Comparison of ENCODE assay signal across 8 mouse cellular contexts in genomic region chr10:7682249-7682648, GRCm38 (mm10). TPM values are rescaled to one million over a fixed set of nuclear protein-coding genes. Genes with fewer than 3 reads are reported as not detected.
DNase-seq lines count a peak whose midpoint lies in the region; ATAC-seq and TF ChIP-seq lines count a peak whose summit lies in the region.

No protein-coding gene starts in this region.

- no peak overlapping the region for H3K27ac ChIP-seq in lung, embryonic 16.5 days (ENCODE audit: low read length)
- peak overlapping the region; percentile 99; the same call in 1 of the 2 replicates for H3K27ac ChIP-seq in forebrain, embryonic 10.5 days
- no peak overlapping the region for H3K27ac ChIP-seq in limb, embryonic 12.5 days
- no peak overlapping the region for H3K27ac ChIP-seq in small intestine, adult 2 months (ENCODE audit: insufficient read depth, low read depth, low read length)

- WGBS in lung, embryonic 16.5 days, result 43% methylated on average over 3 of the region's 3 CpGs
- WGBS in forebrain, embryonic 10.5 days, result 75% methylated on average over 3 of the region's 3 CpGs
- 65% methylated on average over 3 of the region's 3 CpGs for WGBS in limb, embryonic 12.5 days
- WGBS in small intestine, adult 2 months, result 24% methylated on average over 3 of the region's 3 CpGs

- TF ChIP-seq CTCF in small intestine, adult 2 months (IDR thresholded peaks at IDR 0.05; ENCODE audit: extremely low read depth, insufficient read length, insufficient replicate concordance, low read depth, low read length), result no peak

- no peak for TF ChIP-seq POLR2A in small intestine, adult 2 months (IDR thresholded peaks at IDR 0.05; ENCODE audit: low read depth, low read length)

- peaks cover 26% of the 10 kb centered on the region for H3K4me1 ChIP-seq in lung, embryonic 16.5 days (replicated peaks; ENCODE audit: control insufficient read depth, insufficient read depth, low read length)
- H3K4me1 ChIP-seq in forebrain, embryonic 10.5 days, result peaks cover 34% of the 10 kb centered on the region
- H3K4me1 ChIP-seq in limb, embryonic 12.5 days (replicated peaks), result peaks cover 25% of the 10 kb centered on the region
- H3K4me1 ChIP-seq in small intestine, adult 2 months (ENCODE audit: control insufficient read depth, insufficient read depth, insufficient read length, low read length), result peaks cover 10% of the 10 kb centered on the region

- no peak for ATAC-seq in lung, embryonic 16.5 days (ENCODE audit: low read depth)
- ATAC-seq in limb, embryonic 12.5 days (ENCODE audit: insufficient number of reproducible peaks, insufficient read depth, low FRiP score, low TSS enrichment, low read depth), result no peak
- no peak for ATAC-seq in granulocyte monocyte progenitor cell, adult 5-6 weeks (replicated peaks; ENCODE audit: poor library complexity, severe bottlenecking)
- no peak for ATAC-seq in activated CD4-positive, CD25-positive, alpha-beta regulatory T cell, adult 4 months

- H3K4me3 ChIP-seq in lung, embryonic 16.5 days (ENCODE audit: low read length), result peak overlapping the region; percentile 94
- H3K4me3 ChIP-seq in forebrain, embryonic 10.5 days, result peak overlapping the region; percentile 99
- peak overlapping the region; percentile 99 for H3K4me3 ChIP-seq in limb, embryonic 12.5 days (replicated peaks)
- H3K4me3 ChIP-seq in small intestine, adult 2 months (ENCODE audit: low read depth, low read length), result peak overlapping the region; percentile 12; the same call in 1 of the 2 replicates

- no peak for DNase-seq in lung, postnatal 25 days (ENCODE audit: low spot score)
- no peak for DNase-seq in forebrain, embryonic 10.5 days (ENCODE audit: extremely low spot score, low spot score)
- DNase-seq in embryo, embryonic 10.5 days (ENCODE audit: low spot score), result no peak

- H3K4me2 ChIP-seq in lung, embryonic 16.5 days (ENCODE audit: low read depth, low read length), result peak overlapping the region; percentile 87
- peak overlapping the region; percentile 77 for H3K4me2 ChIP-seq in limb, embryonic 12.5 days

- H3K9ac ChIP-seq in lung, embryonic 16.5 days (ENCODE audit: low read length), result peak overlapping the region; percentile 55
- H3K9ac ChIP-seq in limb, embryonic 12.5 days (replicated peaks), result no peak overlapping the region

- H3K27me3 ChIP-seq in lung, embryonic 16.5 days (ENCODE audit: control insufficient read depth, insufficient read depth, low read depth, low read length), result no peaks in the 10 kb centered on the region
- H3K27me3 ChIP-seq in forebrain, embryonic 10.5 days (ENCODE audit: poor library complexity, severe bottlenecking), result no peaks in the 10 kb centered on the region
- no peaks in the 10 kb centered on the region for H3K27me3 ChIP-seq in limb, embryonic 12.5 days
- H3K27me3 ChIP-seq in small intestine, adult 2 months (ENCODE audit: control insufficient read depth, insufficient read depth, low read length), result no peaks in the 10 kb centered on the region

- H3K9me3 ChIP-seq in lung, embryonic 16.5 days (ENCODE audit: control insufficient read depth, low read length), result no peaks in the 10 kb centered on the region
- no peaks in the 10 kb centered on the region for H3K9me3 ChIP-seq in forebrain, embryonic 10.5 days
- H3K9me3 ChIP-seq in limb, embryonic 12.5 days, result no peaks in the 10 kb centered on the region

- peaks cover 12% of the 10 kb centered on the region for H3K36me3 ChIP-seq in lung, embryonic 16.5 days (ENCODE audit: control insufficient read depth, insufficient read depth, low read length)
- H3K36me3 ChIP-seq in forebrain, embryonic 10.5 days (replicated peaks), result peaks cover 40% of the 10 kb centered on the region
- H3K36me3 ChIP-seq in limb, embryonic 12.5 days, result peaks cover 31% of the 10 kb centered on the region
- peaks cover 2% of the 10 kb centered on the region; the same call in 1 of the 2 replicates for H3K36me3 ChIP-seq in small intestine, adult 2 months (ENCODE audit: control insufficient read depth, insufficient read depth, low read length)

RNA-seq across cellular contexts. Expression of gene Lats1, which starts 1.2 kb away (rescaled TPM):
- polyA plus RNA-seq in lung, embryonic 16.5 days (2015; fragmentation: Nextera tagmentation; extraction: Ambion mirVana), result 7.9 and 8.0 TPM in 2 replicates
- 7.7 and 8.0 TPM in 2 replicates for polyA plus RNA-seq in forebrain, embryonic 10.5 days (2016; fragmentation: Nextera tagmentation; extraction: Ambion mirVana)
- polyA plus RNA-seq in limb, embryonic 12.5 days (2016; fragmentation: Nextera tagmentation; extraction: Ambion mirVana), result 8.4 and 9.1 TPM in 2 replicates
- 3.9 and 9.0 TPM in 2 replicates for polyA plus RNA-seq in small intestine, adult 2 months (2012; rRNA removed)
- total RNA-seq in granulocyte monocyte progenitor cell, adult 5-6 weeks (2014; fragmentation: Nextera tagmentation), result 23.1 and 29.9 TPM in 2 replicates
- total RNA-seq in granulocyte monocyte progenitor cell, adult 5-6 weeks (2017), result 12.4 and 16.2 TPM in 2 replicates
- 1 to 10 TPM; 6.9 to 7.0 TPM for polyA plus RNA-seq in activated CD4-positive, CD25-positive, alpha-beta regulatory T cell, adult 4 months (2017; shearing (Covaris generic))

RNA-seq across cellular contexts. Expression of gene Pcmt1, which starts 1.3 kb away (rescaled TPM):
- 122 and 126 TPM in 2 replicates for polyA plus RNA-seq in lung, embryonic 16.5 days (2015; fragmentation: Nextera tagmentation; extraction: Ambion mirVana)
- 125 and 134 TPM in 2 replicates for polyA plus RNA-seq in forebrain, embryonic 10.5 days (2016; fragmentation: Nextera tagmentation; extraction: Ambion mirVana)
- 116 and 120 TPM in 2 replicates for polyA plus RNA-seq in limb, embryonic 12.5 days (2016; fragmentation: Nextera tagmentation; extraction: Ambion mirVana)
- polyA plus RNA-seq in small intestine, adult 2 months (2012; rRNA removed), result 8.6 and 14.7 TPM in 2 replicates
- 46.8 and 64.6 TPM in 2 replicates for total RNA-seq in granulocyte monocyte progenitor cell, adult 5-6 weeks (2014; fragmentation: Nextera tagmentation)
- total RNA-seq in granulocyte monocyte progenitor cell, adult 5-6 weeks (2017), result 68.1 and 81.7 TPM in 2 replicates
- 100 to 1,000 TPM; 109 to 123 TPM for polyA plus RNA-seq in activated CD4-positive, CD25-positive, alpha-beta regulatory T cell, adult 4 months (2017; shearing (Covaris generic))

RNA-seq across cellular contexts. Expression of gene Nup43, which starts 14.9 kb away (rescaled TPM):
- 46.4 and 47.4 TPM in 2 replicates for polyA plus RNA-seq in lung, embryonic 16.5 days (2015; fragmentation: Nextera tagmentation; extraction: Ambion mirVana)
- 93.1 and 93.6 TPM in 2 replicates for polyA plus RNA-seq in forebrain, embryonic 10.5 days (2016; fragmentation: Nextera tagmentation; extraction: Ambion mirVana)
- 68.9 and 71.8 TPM in 2 replicates for polyA plus RNA-seq in limb, embryonic 12.5 days (2016; fragmentation: Nextera tagmentation; extraction: Ambion mirVana)
- polyA plus RNA-seq in small intestine, adult 2 months (2012; rRNA removed), result 1.7 and 2.6 TPM in 2 replicates
- 18.7 and 40.1 TPM in 2 replicates for total RNA-seq in granulocyte monocyte progenitor cell, adult 5-6 weeks (2014; fragmentation: Nextera tagmentation)
- total RNA-seq in granulocyte monocyte progenitor cell, adult 5-6 weeks (2017), result 26.2 and 27.2 TPM in 2 replicates
- 10 to 100 TPM; 29.1 to 30.2 TPM for polyA plus RNA-seq in activated CD4-positive, CD25-positive, alpha-beta regulatory T cell, adult 4 months (2017; shearing (Covaris generic))

RNA-seq across cellular contexts. Expression of gene Katna1, which starts 43.6 kb away (rescaled TPM):
- 52.6 and 55.5 TPM in 2 replicates for polyA plus RNA-seq in lung, embryonic 16.5 days (2015; fragmentation: Nextera tagmentation; extraction: Ambion mirVana)
- polyA plus RNA-seq in forebrain, embryonic 10.5 days (2016; fragmentation: Nextera tagmentation; extraction: Ambion mirVana), result 69.1 and 71.3 TPM in 2 replicates
- 69.5 and 74.9 TPM in 2 replicates for polyA plus RNA-seq in limb, embryonic 12.5 days (2016; fragmentation: Nextera tagmentation; extraction: Ambion mirVana)
- polyA plus RNA-seq in small intestine, adult 2 months (2012; rRNA removed), result 0.96 and 1.9 TPM in 2 replicates
- total RNA-seq in granulocyte monocyte progenitor cell, adult 5-6 weeks (2014; fragmentation: Nextera tagmentation), result 41.3 and 42.5 TPM in 2 replicates
- 59.1 and 61.3 TPM in 2 replicates for total RNA-seq in granulocyte monocyte progenitor cell, adult 5-6 weeks (2017)
- polyA plus RNA-seq in activated CD4-positive, CD25-positive, alpha-beta regulatory T cell, adult 4 months (2017; shearing (Covaris generic)), result 10 to 100 TPM; 77.4 to 78.9 TPM

Comparison
In these comparisons a context has a peak if more than half of its experiments do, and no peak if none do; other contexts are left out.
1. H3K4me3 ChIP-seq: peak in every context shown above with its lines; median percentile 99 in forebrain, embryonic 10.5 days; 99 in limb, embryonic 12.5 days; 94 in lung, embryonic 16.5 days; 12 in small intestine, adult 2 months.